Mouse (Mus musculus) stomach, postnatal 0 days (tissue): ENCODE data around the gene 4930432M17Rik. TPM values are rescaled to one million over a fixed set of nuclear protein-coding genes. Genes with fewer than 3 reads are reported as not detected.

Source experiments
- ATAC-seq: fragments of 200-750 bp; cut with Nextera tagmentation; 2 replicates; pipeline ENCODE4 v1.8.0; 2017; ENCODE audit not compliant: low FRiP score, low TSS enrichment
- DNase-seq: peaks from one replicate; pipeline ENCODE4 v3.0.0-alpha.2; 2016; ENCODE audit warnings: low spot score
- H3K27ac ChIP-seq: fragments of 300-500 bp; sonication (generic); replicated peaks from 2 replicates; pipeline ENCODE4 v1.5.1; 2014; ENCODE audit warnings: mild to moderate bottlenecking, control low read depth
- H3K27me3 ChIP-seq: fragments of 300-500 bp; sonication (generic); 2 replicates; pipeline ENCODE4 v1.6.1; 2014; ENCODE audit warnings: low read length; ENCODE audit not compliant: control insufficient read depth, insufficient read depth
- H3K36me3 ChIP-seq: fragments of 300-500 bp; sonication (generic); 2 replicates; pipeline ENCODE4 v1.6.1; 2014; ENCODE audit warnings: low read length, mixed read lengths; ENCODE audit not compliant: control insufficient read depth, insufficient read depth
- H3K4me1 ChIP-seq: fragments of 300-500 bp; sonication (generic); replicated peaks from 2 replicates; pipeline ENCODE4 v1.6.1; 2014; ENCODE audit warnings: antibody characterized with exemption; ENCODE audit not compliant: control insufficient read depth, insufficient read depth
- H3K4me2 ChIP-seq: fragments of 300-500 bp; sonication (generic); replicated peaks from 2 replicates; pipeline ENCODE4 v1.6.1; 2014; ENCODE audit warnings: low read depth, mild to moderate bottlenecking, control low read depth, moderate library complexity
- H3K4me3 ChIP-seq: fragments of 300-500 bp; sonication (generic); 2 replicates; pipeline ENCODE4 v1.5.1; 2014; ENCODE audit warnings: low read depth, low read length, control low read depth
- H3K9ac ChIP-seq: fragments of 300-500 bp; sonication (generic); 2 replicates; pipeline ENCODE4 v1.6.1; 2014; ENCODE audit warnings: mild to moderate bottlenecking, low read length, control low read depth, mixed read lengths
- H3K9me3 ChIP-seq: fragments of 300-500 bp; sonication (generic); 2 replicates; pipeline ENCODE4 v1.6.1; 2016; ENCODE audit warnings: low read length; ENCODE audit not compliant: control insufficient read depth
- CTCF ChIP-seq: IDR thresholded peaks from 2 replicates; pipeline ENCODE4 v1.5.1; 2016; ENCODE audit warnings: antibody characterized with exemption, low read depth, mild to moderate bottlenecking, moderate library complexity
- EP300 ChIP-seq: optimal IDR thresholded peaks from 2 replicates; pipeline ENCODE3; 2016; ENCODE audit warnings: antibody characterized with exemption
- WGBS: fragments of 180-500 bp; shearing (Covaris S2); extraction: QIAGEN DNeasy Blood & Tissue Kit; methylation state at CpG from one replicate; pipeline ENCODE4 v1.1.7; 2014; 5-methylcytosine and 5-hydroxymethylcytosine counted together
- polyA plus RNA-seq: library from polyadenylated mRNA; unstranded; fragments of >200 nt; fragmentation: Nextera tagmentation; extraction: Ambion mirVana; gene quantifications from 2 replicates; pipeline ENCODE4 v1.2.1, GENCODE M21; 2015

4930432M17Rik gene
- polyA plus RNA-seq, 1 experiment from 2014 or later: not detected

DNA sequence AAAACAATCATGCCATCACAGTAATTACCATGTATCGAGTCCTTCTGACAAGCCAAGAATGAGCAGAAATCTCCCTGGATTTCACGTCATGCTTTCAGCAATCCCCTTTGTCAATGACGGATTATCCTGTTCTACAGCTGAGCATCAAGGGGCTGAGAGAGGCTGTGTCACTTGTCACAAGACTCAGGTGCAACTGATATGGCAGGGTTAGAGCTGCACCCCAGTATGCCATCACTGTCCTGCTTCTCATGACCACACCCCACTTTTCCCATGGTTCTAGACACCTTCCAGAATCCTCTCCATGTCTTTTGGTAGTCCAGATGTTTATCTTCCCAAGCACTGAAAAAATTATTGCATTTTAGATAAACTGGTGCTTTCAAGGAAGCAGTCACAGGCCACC lies 8.9 kb downstream of the 4930432M17Rik start:
- no peak for DNase-seq
- H3K27ac ChIP-seq: no peak overlapping the region
- H3K4me2 ChIP-seq: no peak overlapping the region
- H3K9ac ChIP-seq: no peak overlapping the region
- TF ChIP-seq CTCF (no peak), EP300 (no peak)
- H3K4me3 ChIP-seq: no peak overlapping the region
- ATAC-seq: no peak
- 65% methylated on average over 3 of the region's 3 CpGs for WGBS
- no peaks in the 10 kb centered on the region for H3K36me3 ChIP-seq
- no peaks in the 10 kb centered on the region for H3K9me3 ChIP-seq
- no peaks in the 10 kb centered on the region for H3K4me1 ChIP-seq
- no peaks in the 10 kb centered on the region for H3K27me3 ChIP-seq

DNA sequence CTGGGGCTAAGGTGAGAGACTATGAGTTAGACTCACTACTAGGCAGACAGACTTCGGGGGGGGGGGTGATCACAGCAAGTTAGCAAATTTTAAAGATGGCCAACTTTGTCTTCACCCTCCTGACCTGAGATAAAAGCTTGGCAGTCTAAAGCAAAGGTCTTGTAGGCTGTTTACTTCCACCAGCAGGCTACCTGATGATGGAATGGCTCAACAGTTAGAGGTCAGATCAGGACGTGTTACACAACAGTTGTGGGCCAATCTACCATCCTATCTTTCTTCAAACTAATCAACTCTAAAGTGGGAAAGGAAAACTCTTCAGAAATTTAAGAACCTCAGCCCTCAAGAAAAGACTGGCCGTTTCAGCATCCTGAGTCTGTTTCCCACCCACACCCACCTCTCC lies 9.6 kb downstream of the 4930432M17Rik start:
- Histone ChIP-seq H3K36me3 (no peaks in the 10 kb centered on the region), H3K4me3 (no peak overlapping the region), H3K27me3 (no peaks in the 10 kb centered on the region), H3K9me3 (no peaks in the 10 kb centered on the region), H3K27ac (no peak overlapping the region), H3K4me1 (no peaks in the 10 kb centered on the region), H3K4me2 (no peak overlapping the region), H3K9ac (no peak overlapping the region)
- no peak for ATAC-seq
- 55% methylated on average over 3 of the region's 3 CpGs for WGBS
- no peak for TF ChIP-seq CTCF
- TF ChIP-seq EP300: no peak
- DNase-seq: no peak

DNA sequence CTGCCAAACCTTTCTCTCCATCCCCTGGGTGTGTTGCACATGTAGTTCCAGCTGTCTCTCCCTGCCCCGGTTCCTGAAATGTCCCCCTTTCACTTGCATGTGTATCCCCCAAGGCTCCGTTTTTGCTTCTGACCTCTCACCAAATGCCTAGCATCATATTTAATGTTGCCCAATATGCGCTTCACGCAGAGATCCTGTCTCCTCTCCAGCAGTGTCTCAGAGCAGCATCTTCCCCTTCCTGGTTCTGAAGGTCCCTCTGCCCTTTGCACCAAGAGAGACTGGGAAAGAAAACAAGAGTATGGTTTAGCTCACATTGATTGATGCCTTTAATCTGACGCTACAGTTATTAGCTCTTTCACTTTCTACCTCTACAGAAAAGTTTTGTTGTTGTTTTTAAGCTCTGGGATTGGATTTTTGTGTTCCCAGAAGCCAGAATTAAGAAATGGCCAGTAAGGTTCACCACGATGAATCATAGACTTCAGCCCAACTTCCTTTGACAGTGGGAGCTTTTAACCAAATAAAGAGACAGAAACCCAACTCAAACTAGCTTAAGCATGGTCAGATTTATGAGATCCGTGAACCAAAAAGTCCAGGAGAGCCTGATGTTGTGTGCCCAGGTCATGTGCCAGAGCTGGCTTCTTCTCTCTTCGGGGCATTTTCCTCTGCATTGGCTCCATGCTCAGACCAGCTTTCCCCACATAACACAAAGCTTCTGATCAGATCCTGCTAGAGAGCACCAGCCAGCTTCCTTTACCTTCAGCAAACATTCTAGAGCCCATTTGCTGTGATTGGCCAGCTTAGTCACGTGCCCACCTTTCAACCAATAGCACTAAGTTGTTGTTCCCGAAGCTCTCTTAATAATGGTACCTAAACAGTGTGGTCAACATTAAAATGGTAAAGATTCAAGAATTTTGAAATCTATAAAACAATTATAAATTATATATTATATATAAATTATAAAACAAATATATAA lies 12.2 kb downstream of the 4930432M17Rik start:
- no peak for ATAC-seq
- no peak overlapping the region for H3K4me3 ChIP-seq
- 69% methylated on average over 10 of the region's 10 CpGs for WGBS
- no peak for TF ChIP-seq EP300
- no peak overlapping the region; the same call in 1 of the 2 replicates for H3K27ac ChIP-seq
- H3K4me2 ChIP-seq: no peak overlapping the region
- H3K36me3 ChIP-seq: no peaks in the 10 kb centered on the region
- no peaks in the 10 kb centered on the region for H3K27me3 ChIP-seq
- no peaks in the 10 kb centered on the region for H3K9me3 ChIP-seq
- no peak overlapping the region for H3K9ac ChIP-seq
- no peaks in the 10 kb centered on the region for H3K4me1 ChIP-seq
- DNase-seq: no peak

- Histone ChIP-seq H3K4me1 (no peaks in the 10 kb centered on the region), H3K27ac (no peak overlapping the region), H3K4me2 (no peak overlapping the region), H3K27me3 (no peaks in the 10 kb centered on the region), H3K9me3 (no peaks in the 10 kb centered on the region), H3K4me3 (no peak overlapping the region), H3K9ac (no peak overlapping the region), H3K36me3 (no peaks in the 10 kb centered on the region)
- DNase-seq (no peak), ATAC-seq (no peak)
- TF ChIP-seq CTCF: no peak
- 36% methylated on average over 4 of the region's 4 CpGs for WGBS
These were observed 14.0 kb downstream of the 4930432M17Rik start for GRCm38 (mm10) chr3:121684552-121684951.

GRCm38 (mm10) chr3:121684963-121685362 lies 14.4 kb downstream of the 4930432M17Rik start:
- TF ChIP-seq EP300: no peak
- no peak for TF ChIP-seq CTCF
- no peak for ATAC-seq

DNA sequence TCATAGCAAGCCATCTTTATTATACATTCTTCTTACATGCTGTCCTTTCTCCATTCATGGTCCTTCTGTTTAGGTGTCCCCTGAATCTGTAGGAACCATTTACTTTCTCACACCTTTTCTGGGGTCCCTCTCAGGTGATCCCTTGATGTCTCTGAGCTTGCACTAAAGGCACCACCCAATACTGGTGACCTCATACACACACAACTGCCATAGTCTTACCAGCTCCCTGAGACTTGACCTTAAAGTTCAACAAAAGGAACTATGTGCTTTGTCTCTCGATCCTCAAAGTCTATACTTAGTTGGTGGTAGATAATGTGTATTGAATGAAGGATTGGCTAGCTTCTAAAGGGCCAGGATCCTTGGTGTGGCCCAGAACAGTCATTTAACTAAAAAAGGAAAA lies 15.4 kb downstream of the 4930432M17Rik start:
- DNase-seq (no peak), ATAC-seq (no peak)
- Histone ChIP-seq H3K9me3 (no peaks in the 10 kb centered on the region), H3K4me2 (no peak overlapping the region), H3K27ac (no peak overlapping the region), H3K9ac (no peak overlapping the region), H3K27me3 (no peaks in the 10 kb centered on the region), H3K4me3 (no peak overlapping the region), H3K36me3 (no peaks in the 10 kb centered on the region), H3K4me1 (no peaks in the 10 kb centered on the region)
- 69% methylated on average over 1 of the region's 1 CpGs for WGBS
- no peak for TF ChIP-seq CTCF
- no peak for TF ChIP-seq EP300

More at GRCm38 (mm10) chr3:121684963-121685362, 14.4 kb downstream of the 4930432M17Rik start:
- Histone ChIP-seq H3K9me3 (no peaks in the 10 kb centered on the region), H3K27me3 (no peaks in the 10 kb centered on the region), H3K4me2 (no peak overlapping the region), H3K4me1 (no peaks in the 10 kb centered on the region), H3K36me3 (no peaks in the 10 kb centered on the region), H3K9ac (no peak overlapping the region), H3K4me3 (no peak overlapping the region), H3K27ac (no peak overlapping the region)
- WGBS: 60% methylated on average over 4 of the region's 4 CpGs
- no peak for DNase-seq
